Mouse (Mus musculus) splenic B cell, adult 2 months (primary cell): ENCODE measurements around the gene Sox15.
A peak's percentile ranks its signal among the peaks of the same experiment; 100 is the strongest.
"Not testable (repeated sequence)": the region's sequence is repeated elsewhere in the genome, so short reads cannot be mapped to it uniquely, and the experiment has no call there.

Experiments used
- DNase-seq: peaks from one replicate; pipeline ENCODE4 v3.0.0-alpha.2; 2011; ENCODE audit warnings: low read depth, low spot score
- H3K27me3 ChIP-seq: 2 replicates; pipeline ENCODE4 v1.6.1; 2012; ENCODE audit warnings: mild to moderate bottlenecking, low read length, moderate library complexity, mixed read lengths; ENCODE audit not compliant: control insufficient read depth, poor library complexity, insufficient read depth, severe bottlenecking
- H3K36me3 ChIP-seq: 2 replicates; pipeline ENCODE4 v1.6.1; 2012; ENCODE audit warnings: mild to moderate bottlenecking, low read length, moderate library complexity, mixed read lengths; ENCODE audit not compliant: control insufficient read depth, poor library complexity, insufficient read depth, severe bottlenecking

Sox15 gene

GRCm38 (mm10) chr11:69655264-69656064 is at the start of gene Sox15:
Gene Sox15, plus strand, starts transcription at chr11:69655314.
- peak; percentile 72 for DNase-seq
- Histone ChIP-seq H3K36me3 (peaks cover 11% of the 10 kb centered on the region), H3K27me3 (no peaks in the 10 kb centered on the region)

GRCm38 (mm10) chr11:69605726-69606490 is 49.2 kb upstream of the Sox15 start, which contains the start of gene Atp1b2:
Gene Atp1b2, minus strand, starts transcription at chr11:69605942.
- Histone ChIP-seq H3K36me3 (no peaks in the 10 kb centered on the region), H3K27me3 (no peaks in the 10 kb centered on the region; the same call in 1 of the 2 replicates)
- peak; percentile 71 for DNase-seq

- Histone ChIP-seq H3K36me3 (no peaks in the 10 kb centered on the region), H3K27me3 (peaks cover 1% of the 10 kb centered on the region)
- no peak for DNase-seq
Measured at GRCm38 (mm10) chr11:69606491-69606795, 48.7 kb upstream of the Sox15 start.

- H3K27me3 ChIP-seq = peaks cover 3% of the 10 kb centered on the region
- H3K36me3 ChIP-seq = no peaks in the 10 kb centered on the region
- DNase-seq = no peak
Measured at GRCm38 (mm10) chr11:69606832-69607231, 48.3 kb upstream of the Sox15 start.

- no peaks in the 10 kb centered on the region for H3K36me3 ChIP-seq
- DNase-seq = no peak
- peaks cover 3% of the 10 kb centered on the region for H3K27me3 ChIP-seq
Measured at GRCm38 (mm10) chr11:69608525-69608924, 46.6 kb upstream of the Sox15 start.

GRCm38 (mm10) chr11:69609416-69609815 is 45.7 kb upstream of the Sox15 start:
- no peaks in the 10 kb centered on the region for H3K36me3 ChIP-seq
- peaks cover 3% of the 10 kb centered on the region for H3K27me3 ChIP-seq
- DNase-seq = no peak

GRCm38 (mm10) chr11:69610899-69611298 is 44.2 kb upstream of the Sox15 start:
- DNase-seq = no peak
- H3K36me3 ChIP-seq = no peaks in the 10 kb centered on the region
- peaks cover 3% of the 10 kb centered on the region; the same call in 1 of the 2 replicates for H3K27me3 ChIP-seq

GRCm38 (mm10) chr11:69613553-69614256 is 41.4 kb upstream of the Sox15 start:
- DNase-seq = peak; percentile 56
- H3K36me3 ChIP-seq = no peaks in the 10 kb centered on the region
- H3K27me3 ChIP-seq = peaks cover 3% of the 10 kb centered on the region; the same call in 1 of the 2 replicates

GRCm38 (mm10) chr11:69614257-69614588 is 40.9 kb upstream of the Sox15 start:
- DNase-seq, H3K27me3 ChIP-seq, H3K36me3 ChIP-seq: not testable (repeated sequence)

GRCm38 (mm10) chr11:69616781-69617180 is 38.3 kb upstream of the Sox15 start:
- no peaks in the 10 kb centered on the region for H3K36me3 ChIP-seq
- DNase-seq = no peak
- 0 out of 2 replicates have a peak, but pooled peaks cover under 1% of the 10 kb centered on the region for H3K27me3 ChIP-seq

- Histone ChIP-seq H3K36me3 (no peaks in the 10 kb centered on the region), H3K27me3 (no peaks in the 10 kb centered on the region)
- DNase-seq = no peak
Measured at GRCm38 (mm10) chr11:69617805-69618204, 37.3 kb upstream of the Sox15 start, which contains the start of gene Shbg. Gene Shbg, minus strand, starts transcription at chr11:69617905.

- no peaks in the 10 kb centered on the region for H3K36me3 ChIP-seq
- DNase-seq = no peak
- H3K27me3 ChIP-seq = no peaks in the 10 kb centered on the region
Measured at GRCm38 (mm10) chr11:69620394-69621081, 34.6 kb upstream of the Sox15 start.

GRCm38 (mm10) chr11:69621571-69622268 is 33.4 kb upstream of the Sox15 start, which contains the start of gene Sat2:
Gene Sat2, plus strand, starts transcription at chr11:69622024.
- DNase-seq = no peak
- no peaks in the 10 kb centered on the region for H3K27me3 ChIP-seq
- no peaks in the 10 kb centered on the region for H3K36me3 ChIP-seq

GRCm38 (mm10) chr11:69622406-69622805 is 32.7 kb upstream of the Sox15 start:
- H3K27me3 ChIP-seq = no peaks in the 10 kb centered on the region
- DNase-seq = no peak
- H3K36me3 ChIP-seq = no peaks in the 10 kb centered on the region
